Mouse (Mus musculus) stomach, postnatal 0 days (tissue): ENCODE data around the gene Map1b.

Experiments used
- CTCF ChIP-seq: IDR thresholded peaks from 2 replicates; pipeline ENCODE4 v1.5.1; 2016; ENCODE audit warnings: antibody characterized with exemption, low read depth, mild to moderate bottlenecking, moderate library complexity
- EP300 ChIP-seq: optimal IDR thresholded peaks from 2 replicates; pipeline ENCODE3; 2016; ENCODE audit warnings: antibody characterized with exemption

DNA sequence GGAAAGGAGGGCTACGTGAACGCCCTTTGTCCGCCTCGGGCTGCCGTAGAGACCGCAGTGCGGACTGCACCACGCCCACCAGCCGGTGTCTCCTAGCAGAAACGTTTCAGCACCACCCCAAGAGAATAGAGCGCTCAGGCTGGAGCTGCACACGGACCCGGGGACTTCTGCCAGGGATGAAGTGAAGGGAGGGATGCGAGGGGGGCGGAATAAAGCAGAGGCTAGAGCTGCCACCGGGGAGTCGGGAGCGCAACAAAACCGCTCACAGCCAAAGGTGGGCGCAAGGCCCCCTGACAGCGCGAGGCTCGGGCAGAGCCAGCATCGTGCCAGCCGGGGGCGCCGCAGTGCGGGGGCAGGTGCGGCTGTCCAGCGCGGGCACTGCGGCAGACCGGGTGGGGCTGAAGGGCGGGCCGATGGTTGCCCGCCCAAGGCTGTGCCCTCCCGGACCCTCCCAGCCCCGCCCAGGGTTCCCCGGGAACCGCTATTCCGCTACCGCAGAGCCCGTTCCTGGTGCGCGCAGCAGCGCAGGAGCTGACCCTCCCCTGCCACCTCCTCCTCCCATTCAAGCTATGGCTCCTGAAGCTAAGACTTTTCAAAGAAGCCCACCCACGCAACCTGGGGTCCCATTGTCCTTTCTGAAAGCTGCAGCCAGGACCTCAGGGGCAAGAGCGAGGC, 1.3 kb downstream of the Map1b start:
- TF ChIP-seq CTCF (peak; percentile 52), EP300 (no peak)
